Mouse (Mus musculus) limb, embryonic 11.5 days (tissue): ENCODE measurements at regions not wholly inside any gene's neighbourhood (a gene's known extent, or its start where the extent isn't known, plus 50 kb on each side); places are given as distances from the start of the nearest gene placed in this dataset.

Source experiments
- ATAC-seq: fragments of 200-750 bp; cut with Nextera tagmentation; 2 replicates; pipeline ENCODE4 v1.8.0; 2017; ENCODE audit warnings: low read depth; ENCODE audit not compliant: insufficient number of reproducible peaks, low FRiP score, low TSS enrichment
- DNase-seq: peaks from one replicate; pipeline ENCODE4 v3.0.0-alpha.2; 2015; ENCODE audit warnings: low spot score
- H3K27ac ChIP-seq: fragments of 300-500 bp; sonication (generic); replicated peaks from 2 replicates; pipeline ENCODE4 v1.5.1; 2014; ENCODE audit warnings: low read depth, mild to moderate bottlenecking, low read length
- H3K27me3 ChIP-seq: fragments of 300-500 bp; sonication (generic); 2 replicates; pipeline ENCODE4 v1.6.1; 2014; ENCODE audit warnings: mild to moderate bottlenecking, low read length, mixed read lengths; ENCODE audit not compliant: control insufficient read depth, insufficient read depth
- H3K36me3 ChIP-seq: fragments of 300-500 bp; sonication (generic); 2 replicates; pipeline ENCODE4 v1.6.1; 2014; ENCODE audit warnings: mild to moderate bottlenecking, low read length, moderate library complexity, mixed read lengths; ENCODE audit not compliant: control insufficient read depth, insufficient read depth
- H3K4me1 ChIP-seq: fragments of 300-500 bp; sonication (generic); 2 replicates; pipeline ENCODE4 v1.6.1; 2014; ENCODE audit warnings: low read length, mixed read lengths; ENCODE audit not compliant: control insufficient read depth, insufficient read depth
- H3K4me2 ChIP-seq: fragments of 300-500 bp; sonication (generic); 2 replicates; pipeline ENCODE4 v1.6.1; 2014; ENCODE audit warnings: low read depth, mild to moderate bottlenecking, moderate library complexity; ENCODE audit not compliant: severe bottlenecking
- H3K4me3 ChIP-seq: fragments of 300-500 bp; sonication (generic); 2 replicates; pipeline ENCODE4 v1.5.1; 2014; ENCODE audit warnings: low read depth, low read length
- H3K9ac ChIP-seq: fragments of 300-500 bp; sonication (generic); 2 replicates; pipeline ENCODE4 v1.6.1; 2014; ENCODE audit warnings: mild to moderate bottlenecking, low read length
- H3K9me3 ChIP-seq: fragments of 300-500 bp; sonication (generic); 2 replicates; pipeline ENCODE4 v1.6.1; 2016; ENCODE audit warnings: low read length; ENCODE audit not compliant: control insufficient read depth
- WGBS: fragments of 180-500 bp; shearing (Covaris S2); extraction: QIAGEN DNeasy Blood & Tissue Kit; methylation state at CpG from one replicate; pipeline ENCODE4 v1.1.7; 2014; 5-methylcytosine and 5-hydroxymethylcytosine counted together

DNA sequence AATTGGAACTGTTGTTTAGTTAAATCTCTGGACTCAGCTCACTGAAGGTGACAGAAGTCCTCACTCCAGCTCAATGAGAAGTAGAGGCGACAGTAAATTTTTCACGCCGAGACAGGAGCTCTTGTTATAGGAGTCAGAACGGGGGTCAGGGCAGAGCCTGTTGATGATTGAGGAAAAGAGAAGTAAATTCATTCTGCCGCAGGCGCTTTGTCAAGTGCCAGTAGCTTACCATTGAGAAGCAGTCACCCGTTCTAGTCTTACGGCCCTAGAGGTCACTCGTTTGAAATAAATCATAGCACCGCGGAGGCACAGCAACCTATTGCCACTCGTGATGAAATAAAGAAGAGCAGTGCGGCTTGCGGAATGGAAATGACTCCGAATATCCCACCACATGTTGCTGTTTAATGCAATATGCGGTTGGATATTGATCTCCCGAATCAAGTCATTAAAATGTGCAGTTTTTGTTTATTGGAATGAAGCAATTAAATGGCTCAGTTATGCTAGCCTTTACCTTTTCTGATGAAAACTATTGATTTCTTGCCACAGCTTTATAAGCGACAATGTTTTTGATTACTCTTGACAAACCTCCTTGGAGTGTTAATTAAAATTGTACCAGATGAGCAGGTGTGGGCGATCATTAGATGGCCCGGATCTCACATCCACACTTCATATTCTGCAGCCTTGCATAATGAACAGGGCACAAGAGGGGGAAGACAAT lies 152.7 kb downstream of the Zfp281 start:
- Histone ChIP-seq H3K9ac (no peak overlapping the region), H3K36me3 (no peaks in the 10 kb centered on the region), H3K27ac (no peak overlapping the region), H3K4me3 (no peak overlapping the region), H3K9me3 (no peaks in the 10 kb centered on the region), H3K4me2 (peak overlapping the region; percentile 17; the same call in 1 of the 2 replicates), H3K27me3 (no peaks in the 10 kb centered on the region), H3K4me1 (0 out of 2 replicates have a peak, but pooled peaks cover 4% of the 10 kb centered on the region)
- DNase-seq (peak; percentile 60), ATAC-seq (no peak)
- 35% methylated on average over 20 of the region's 20 CpGs for WGBS

DNA sequence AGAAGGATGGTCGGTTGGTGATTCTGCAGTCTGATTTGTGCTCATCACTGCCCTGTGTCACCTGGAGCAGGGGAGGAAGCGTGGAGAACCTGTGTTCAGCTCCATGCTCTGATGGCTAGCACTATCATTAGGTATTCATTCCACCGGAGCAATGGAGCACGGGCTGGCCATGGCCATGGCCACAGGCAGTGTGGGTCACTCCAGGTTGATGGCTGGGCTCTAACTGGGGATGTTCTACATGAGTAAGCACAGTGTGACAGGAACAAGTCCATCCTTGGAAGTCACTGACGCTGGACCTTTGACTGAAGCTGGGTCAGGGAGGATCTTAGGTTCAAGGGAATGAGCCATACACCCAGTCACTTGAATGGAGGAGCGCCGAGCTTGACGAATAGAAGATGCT lies 154.7 kb downstream of the Zfp281 start:
- H3K9ac ChIP-seq = no peak overlapping the region
- H3K27ac ChIP-seq = no peak overlapping the region
- DNase-seq (no peak), ATAC-seq (no peak)
- H3K27me3 ChIP-seq = no peaks in the 10 kb centered on the region
- 0 out of 2 replicates have a peak, but pooled peaks cover 4% of the 10 kb centered on the region for H3K4me1 ChIP-seq
- no peaks in the 10 kb centered on the region for H3K9me3 ChIP-seq
- H3K4me2 ChIP-seq = no peak overlapping the region
- WGBS = 96% methylated on average over 8 of the region's 8 CpGs
- no peak overlapping the region for H3K4me3 ChIP-seq
- H3K36me3 ChIP-seq = no peaks in the 10 kb centered on the region

DNA sequence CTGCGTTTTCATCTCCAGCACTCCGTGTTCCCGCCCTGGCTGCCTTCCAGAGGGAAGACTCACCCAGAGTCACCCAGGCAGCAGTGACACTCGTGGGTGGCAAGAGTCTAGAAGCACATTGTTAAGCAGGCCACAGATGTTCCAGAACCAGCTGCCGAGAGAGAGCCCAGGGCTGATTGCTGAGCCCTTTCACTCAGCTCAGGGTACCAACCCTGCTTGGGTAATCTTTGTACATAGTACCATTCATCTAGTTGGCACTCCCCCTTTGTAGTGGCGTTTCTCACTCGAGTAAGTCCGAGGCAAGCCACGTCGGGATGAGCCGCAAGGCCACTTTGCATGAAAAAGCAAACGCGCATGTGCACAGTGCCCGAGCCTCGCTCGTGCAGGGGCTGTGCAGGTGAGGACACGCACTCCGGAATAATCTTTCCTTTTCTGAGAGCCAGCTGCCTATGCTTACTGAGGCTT lies 156.9 kb downstream of the Zfp281 start:
- DNase-seq (peak; percentile 30), ATAC-seq (no peak)
- Histone ChIP-seq H3K4me1 (0 out of 2 replicates have a peak, but pooled peaks cover 4% of the 10 kb centered on the region), H3K9ac (peak overlapping the region; percentile 8; the same call in 1 of the 2 replicates), H3K36me3 (no peaks in the 10 kb centered on the region), H3K4me2 (no peak overlapping the region; the same call in 1 of the 2 replicates), H3K27ac (no peak overlapping the region), H3K27me3 (no peaks in the 10 kb centered on the region), H3K4me3 (no peak overlapping the region), H3K9me3 (no peaks in the 10 kb centered on the region)
- 55% methylated on average over 18 of the region's 18 CpGs for WGBS

DNA sequence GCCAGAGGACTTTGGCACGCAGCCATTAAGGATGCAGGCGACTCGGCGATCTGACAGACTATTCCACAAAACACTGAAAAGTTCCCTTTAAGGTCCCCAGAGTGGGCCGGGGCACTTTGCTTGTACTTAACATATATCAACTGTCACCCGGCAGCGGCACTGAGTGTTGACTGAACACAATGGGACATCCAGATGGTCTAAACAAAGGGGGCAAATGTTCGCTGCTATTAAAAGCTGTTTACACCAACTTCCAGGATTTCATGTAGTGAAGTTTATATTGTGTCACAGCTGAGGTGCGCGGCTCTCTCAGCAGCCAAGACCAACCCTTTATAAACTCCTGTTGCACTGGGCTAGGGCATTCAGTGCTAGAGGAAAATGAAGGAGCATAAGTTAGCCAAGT lies 157.6 kb downstream of the Zfp281 start:
- DNase-seq (peak; percentile 43), ATAC-seq (no peak)
- no peaks in the 10 kb centered on the region for H3K36me3 ChIP-seq
- H3K27me3 ChIP-seq = no peaks in the 10 kb centered on the region
- H3K4me3 ChIP-seq = no peak overlapping the region
- WGBS = 41% methylated on average over 10 of the region's 10 CpGs
- H3K4me2 ChIP-seq = no peak overlapping the region
- no peak overlapping the region for H3K9ac ChIP-seq
- H3K9me3 ChIP-seq = no peaks in the 10 kb centered on the region
- H3K4me1 ChIP-seq = 0 out of 2 replicates have a peak, but pooled peaks cover 4% of the 10 kb centered on the region
- no peak overlapping the region for H3K27ac ChIP-seq

DNA sequence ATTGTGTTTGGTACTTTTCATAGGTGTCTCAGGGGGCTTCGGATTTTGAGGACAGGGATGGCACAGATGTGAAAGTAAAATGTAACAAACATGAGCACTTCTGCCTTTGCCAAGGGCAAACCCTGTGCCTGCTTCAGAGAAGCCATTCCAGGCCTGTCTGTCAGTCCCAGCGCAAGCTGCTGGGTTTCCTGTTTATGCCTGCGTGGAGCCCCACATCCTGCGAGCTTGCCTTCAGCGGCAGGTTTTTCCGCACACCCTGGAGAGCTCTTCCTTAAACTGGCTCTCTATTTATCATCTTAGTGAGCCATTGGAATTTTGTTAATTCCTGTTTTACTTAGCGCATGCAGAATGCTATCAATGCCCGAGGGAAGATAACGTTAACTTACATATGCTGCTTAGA lies 159.5 kb downstream of the Zfp281 start:
- WGBS = 70% methylated on average over 9 of the region's 9 CpGs
- Histone ChIP-seq H3K36me3 (no peaks in the 10 kb centered on the region), H3K4me2 (no peak overlapping the region), H3K4me1 (0 out of 2 replicates have a peak, but pooled peaks cover 4% of the 10 kb centered on the region), H3K27ac (no peak overlapping the region), H3K9ac (no peak overlapping the region), H3K9me3 (no peaks in the 10 kb centered on the region), H3K4me3 (no peak overlapping the region), H3K27me3 (no peaks in the 10 kb centered on the region)
- ATAC-seq (no peak), DNase-seq (no peak)

DNA sequence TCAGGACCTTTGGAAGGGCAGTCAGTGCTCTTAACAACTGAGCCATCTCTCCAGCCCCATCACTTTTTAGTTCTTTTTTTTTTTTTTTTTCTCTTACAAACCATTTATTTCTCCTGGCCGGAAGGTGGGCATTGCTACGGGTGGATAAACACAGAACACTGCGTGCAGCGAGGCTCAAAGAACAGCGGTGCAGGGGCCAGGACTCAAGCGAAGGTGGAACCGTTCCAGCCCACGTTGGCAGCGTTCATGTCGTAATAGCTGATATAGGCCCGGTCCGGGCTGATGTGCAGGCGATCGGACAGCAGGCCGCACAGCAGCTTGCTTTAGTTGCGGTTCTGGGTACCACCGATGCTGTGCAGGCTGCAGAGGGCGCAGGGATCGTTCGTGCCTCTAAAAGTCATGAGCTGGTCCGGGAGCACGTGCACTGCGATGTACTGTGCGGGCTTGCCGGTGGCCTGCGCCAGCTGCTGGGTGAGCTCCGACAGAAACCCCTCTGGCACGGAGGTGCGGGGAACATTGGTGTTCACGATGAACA lies 164.3 kb downstream of the Zfp281 start:
- 64% methylated on average over 30 of the region's 30 CpGs for WGBS
- no peak overlapping the region for H3K4me2 ChIP-seq
- no peak for ATAC-seq
- DNase-seq = no peak
- H3K4me3 ChIP-seq = no peak overlapping the region
- no peaks in the 10 kb centered on the region for H3K36me3 ChIP-seq
- no peaks in the 10 kb centered on the region for H3K9me3 ChIP-seq
- no peaks in the 10 kb centered on the region for H3K4me1 ChIP-seq
- H3K9ac ChIP-seq = no peak overlapping the region
- H3K27ac ChIP-seq = no peak overlapping the region
- no peaks in the 10 kb centered on the region for H3K27me3 ChIP-seq

DNA sequence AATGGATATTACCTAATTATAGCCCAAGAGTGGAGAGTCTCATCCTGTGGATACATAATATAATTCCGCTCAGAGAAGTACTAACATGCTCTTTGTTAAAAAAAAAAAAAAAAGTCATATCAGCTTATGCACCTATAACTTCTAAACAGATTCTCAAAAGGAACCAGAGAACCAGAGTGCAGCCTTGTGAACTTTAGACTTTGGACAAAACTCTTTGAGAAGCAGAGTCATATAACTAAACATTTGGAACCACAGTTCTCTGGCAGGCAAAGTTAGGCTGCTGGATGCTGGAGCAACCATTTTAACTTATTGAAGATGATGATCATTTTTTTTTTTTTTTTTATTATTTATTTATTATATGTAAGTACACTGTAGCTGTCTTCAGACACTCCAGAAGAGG lies 166.9 kb downstream of the Zfp281 start:
- H3K9me3 ChIP-seq = no peaks in the 10 kb centered on the region
- H3K4me3 ChIP-seq = no peak overlapping the region
- DNase-seq (no peak), ATAC-seq (no peak)
- H3K36me3 ChIP-seq = no peaks in the 10 kb centered on the region
- no peak overlapping the region for H3K4me2 ChIP-seq
- no peaks in the 10 kb centered on the region for H3K27me3 ChIP-seq
- H3K27ac ChIP-seq = no peak overlapping the region
- no peak overlapping the region for H3K9ac ChIP-seq
- no peaks in the 10 kb centered on the region for H3K4me1 ChIP-seq
- WGBS = 90% methylated on average over 1 of the region's 1 CpGs
